ENCODE assay signal across 9 mouse cellular contexts in the genomic region with DNA sequence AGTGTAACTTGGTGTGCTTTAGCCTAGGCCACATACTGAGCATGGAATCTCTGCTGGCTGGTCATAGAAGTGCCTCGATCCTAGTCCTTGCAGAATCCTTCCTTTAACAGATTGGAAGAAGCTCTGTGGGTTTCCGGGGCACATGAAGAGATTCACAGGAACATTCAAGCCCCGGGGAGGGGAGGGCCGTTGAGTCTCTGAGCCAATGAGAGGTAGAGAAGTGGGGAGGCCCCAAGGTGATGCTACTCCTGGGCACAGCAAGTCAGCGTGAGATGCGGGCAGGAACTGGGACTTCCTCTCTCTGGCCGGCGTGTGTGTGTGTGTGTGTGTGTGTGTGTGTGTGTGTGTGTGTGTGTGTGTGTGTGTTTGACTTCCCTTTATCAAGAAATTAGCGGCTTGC. TPM values are rescaled to one million over a fixed set of nuclear protein-coding genes. Genes with fewer than 3 reads are reported as not detected.
DNase-seq lines count a peak whose midpoint lies in the region; ATAC-seq and TF ChIP-seq lines count a peak whose summit lies in the region.
"Had no signal": no experiment of that assay in that cellular context is flagged by ENCODE, and none has a peak within 500 bp of the region (broad histone marks: within the 10 kb centered on the region; RNA-seq: fewer than 3 reads in every experiment).

No protein-coding gene starts in this region.

- DNase-seq in MEL-GATA-1-ER (ENCODE audit: extremely low read depth, low read depth): peak; percentile 90
- peak; percentile 59 to 69 for DNase-seq in spleen, postnatal 14 days (ENCODE audit: low spot score in 2 of 2)
- no peak for DNase-seq in urinary bladder, adult 2 months (ENCODE audit: low spot score)
- DNase-seq in hindbrain, postnatal 0 days (ENCODE audit: low spot score): no peak
- no peak for DNase-seq in midbrain, embryonic 14.5 days

- H3K9me3 ChIP-seq in heart, embryonic 15.5 days (replicated peaks): no peaks in the 10 kb centered on the region
- peaks cover 5% of the 10 kb centered on the region; the same call in 1 of the 2 replicates for H3K9me3 ChIP-seq in heart, embryonic 12.5 days (replicated peaks)
- H3K9me3 ChIP-seq in liver, embryonic 16.5 days (replicated peaks; ENCODE audit: control insufficient read depth, low read length): peaks cover 3% of the 10 kb centered on the region
- no peaks in the 10 kb centered on the region for H3K9me3 ChIP-seq in hindbrain, postnatal 0 days (ENCODE audit: low read length)
- H3K9me3 ChIP-seq in midbrain, embryonic 14.5 days (ENCODE audit: control insufficient read depth, low read length): no peaks in the 10 kb centered on the region

- no peaks in the 10 kb centered on the region for H3K27me3 ChIP-seq in heart, embryonic 15.5 days
- 0 out of 2 replicates have a peak, but pooled peaks cover 3% of the 10 kb centered on the region for H3K27me3 ChIP-seq in heart, embryonic 12.5 days (replicated peaks)
- H3K27me3 ChIP-seq in liver, embryonic 16.5 days (ENCODE audit: control insufficient read depth, insufficient read depth, low read depth, low read length): no peaks in the 10 kb centered on the region
- H3K27me3 ChIP-seq in hindbrain, postnatal 0 days (ENCODE audit: insufficient read depth, low read length): no peaks in the 10 kb centered on the region
- H3K27me3 ChIP-seq in midbrain, embryonic 14.5 days (ENCODE audit: control insufficient read depth, insufficient read depth, low read length): no peaks in the 10 kb centered on the region
- H3K27me3 ChIP-seq: limb, embryonic 13.5 days had no signal

- no peak for TF ChIP-seq CTCF in hindbrain, postnatal 0 days (IDR thresholded peaks at IDR 0.05; ENCODE audit: low read depth)

- no peak overlapping the region for H3K27ac ChIP-seq in heart, embryonic 15.5 days
- H3K27ac ChIP-seq in heart, embryonic 12.5 days (ENCODE audit: poor library complexity, severe bottlenecking): no peak overlapping the region
- no peak overlapping the region; the same call in none of the 2 replicates for H3K27ac ChIP-seq in liver, embryonic 16.5 days (ENCODE audit: low read length)
- no peak overlapping the region for H3K27ac ChIP-seq in hindbrain, postnatal 0 days
- no peak overlapping the region for H3K27ac ChIP-seq in midbrain, embryonic 14.5 days (replicated peaks; ENCODE audit: low read depth, low read length)
- H3K27ac ChIP-seq: limb, embryonic 13.5 days had no signal

- 57% methylated on average over 7 of the region's 9 CpGs for WGBS in heart, embryonic 15.5 days
- 66% methylated on average over 7 of the region's 9 CpGs for WGBS in heart, embryonic 12.5 days
- 13% methylated on average over 8 of the region's 9 CpGs for WGBS in liver, embryonic 16.5 days (ENCODE audit: insufficient replicate concordance)
- 77% methylated on average over 7 of the region's 9 CpGs for WGBS in hindbrain, postnatal 0 days
- 73% methylated on average over 9 of the region's 9 CpGs for WGBS in midbrain, embryonic 14.5 days

- no peaks in the 10 kb centered on the region for H3K36me3 ChIP-seq in heart, embryonic 15.5 days
- no peaks in the 10 kb centered on the region for H3K36me3 ChIP-seq in heart, embryonic 12.5 days
- H3K36me3 ChIP-seq in liver, embryonic 16.5 days (ENCODE audit: control insufficient read depth, insufficient read depth): no peaks in the 10 kb centered on the region
- no peaks in the 10 kb centered on the region for H3K36me3 ChIP-seq in hindbrain, postnatal 0 days (ENCODE audit: insufficient read depth, low read length)
- H3K36me3 ChIP-seq in midbrain, embryonic 14.5 days (ENCODE audit: control insufficient read depth, insufficient read depth, low read length): no peaks in the 10 kb centered on the region
- H3K36me3 ChIP-seq: limb, embryonic 13.5 days had no signal

- no peak for ATAC-seq in heart, embryonic 15.5 days (replicated peaks; ENCODE audit: insufficient number of reproducible peaks, insufficient read depth, low FRiP score, low read depth)
- no peak for ATAC-seq in heart, embryonic 12.5 days (ENCODE audit: insufficient number of reproducible peaks, low FRiP score)
- peak; percentile 73 for ATAC-seq in liver, embryonic 16.5 days (ENCODE audit: low read depth)
- ATAC-seq in hindbrain, postnatal 0 days: no peak
- ATAC-seq in midbrain, embryonic 14.5 days (ENCODE audit: low FRiP score, low TSS enrichment): no peak

- no peak overlapping the region for H3K4me3 ChIP-seq in heart, embryonic 15.5 days
- H3K4me3 ChIP-seq in heart, embryonic 12.5 days: no peak overlapping the region
- H3K4me3 ChIP-seq in liver, embryonic 16.5 days (ENCODE audit: low read depth, low read length): no peak overlapping the region
- no peak overlapping the region for H3K4me3 ChIP-seq in hindbrain, postnatal 0 days (ENCODE audit: low read length)
- no peak overlapping the region for H3K4me3 ChIP-seq in midbrain, embryonic 14.5 days (replicated peaks; ENCODE audit: low read depth, low read length)
- H3K4me3 ChIP-seq: limb, embryonic 13.5 days had no signal

- no peak overlapping the region for H3K9ac ChIP-seq in heart, embryonic 15.5 days
- no peak overlapping the region for H3K9ac ChIP-seq in heart, embryonic 12.5 days
- no peak overlapping the region for H3K9ac ChIP-seq in liver, embryonic 16.5 days (ENCODE audit: low read depth, low read length)
- H3K9ac ChIP-seq in hindbrain, postnatal 0 days (replicated peaks; ENCODE audit: low read length): no peak overlapping the region
- no peak overlapping the region for H3K9ac ChIP-seq in midbrain, embryonic 14.5 days (replicated peaks; ENCODE audit: low read length)
- H3K9ac ChIP-seq: limb, embryonic 13.5 days had no signal

- H3K4me1 ChIP-seq in heart, embryonic 15.5 days (replicated peaks): peaks cover 10% of the 10 kb centered on the region
- H3K4me1 ChIP-seq in heart, embryonic 12.5 days (replicated peaks): peaks cover 16% of the 10 kb centered on the region
- no peaks in the 10 kb centered on the region; the same call in 1 of the 2 replicates for H3K4me1 ChIP-seq in liver, embryonic 16.5 days (ENCODE audit: control insufficient read depth, low read depth, low read length)
- 0 out of 2 replicates have a peak, but pooled peaks cover 6% of the 10 kb centered on the region for H3K4me1 ChIP-seq in hindbrain, postnatal 0 days (ENCODE audit: insufficient read depth, low read length)
- H3K4me1 ChIP-seq in midbrain, embryonic 14.5 days (ENCODE audit: control insufficient read depth, insufficient read depth, low read length): no peaks in the 10 kb centered on the region

- H3K4me2 ChIP-seq in heart, embryonic 15.5 days: peak overlapping the region; percentile 36; the same call in 1 of the 2 replicates
- H3K4me2 ChIP-seq in heart, embryonic 12.5 days: no peak overlapping the region
- H3K4me2 ChIP-seq in liver, embryonic 16.5 days (ENCODE audit: low read depth, low read length): peak overlapping the region; percentile 30; the same call in 1 of the 2 replicates
- no peak overlapping the region for H3K4me2 ChIP-seq in hindbrain, postnatal 0 days (ENCODE audit: low read depth, low read length)
- no peak overlapping the region for H3K4me2 ChIP-seq in midbrain, embryonic 14.5 days (ENCODE audit: low read length)
- H3K4me2 ChIP-seq: limb, embryonic 13.5 days had no signal

RNA-seq across cellular contexts. Expression of a gene that starts 19.3 kb away (rescaled TPM):
- polyA plus RNA-seq in heart, embryonic 15.5 days (2015; fragmentation: Nextera tagmentation; extraction: Ambion mirVana): 11.7 and 12.7 TPM in 2 replicates
- polyA plus RNA-seq in heart, embryonic 12.5 days (2016; fragmentation: Nextera tagmentation; extraction: Ambion mirVana): 14.9 and 21.1 TPM in 2 replicates
- 1.3 and 1.5 TPM in 2 replicates for polyA plus RNA-seq in liver, embryonic 16.5 days (2015; fragmentation: Nextera tagmentation; extraction: Ambion mirVana)
- 12.6 and 28.4 TPM in 2 replicates for polyA plus RNA-seq in urinary bladder, adult 2 months (2012; rRNA removed)
- total RNA-seq in hindbrain, postnatal 0 days (2014; rRNA removed): 60.5 and 67.5 TPM in 2 replicates
- 28.9 and 31.5 TPM in 2 replicates for polyA plus RNA-seq in hindbrain, postnatal 0 days (2015; fragmentation: Nextera tagmentation; extraction: Ambion mirVana)
- 16.2 and 20.4 TPM in 2 replicates for polyA plus RNA-seq in midbrain, embryonic 14.5 days (2014; fragmentation: Nextera tagmentation; extraction: Ambion mirVana)

RNA-seq across cellular contexts. Expression of a gene that starts 53.2 kb away (rescaled TPM):
- polyA plus RNA-seq in heart, embryonic 15.5 days (2015; fragmentation: Nextera tagmentation; extraction: Ambion mirVana): 14.9 and 21.5 TPM in 2 replicates
- 22.6 and 25.6 TPM in 2 replicates for polyA plus RNA-seq in heart, embryonic 12.5 days (2016; fragmentation: Nextera tagmentation; extraction: Ambion mirVana)
- polyA plus RNA-seq in liver, embryonic 16.5 days (2015; fragmentation: Nextera tagmentation; extraction: Ambion mirVana): 14.7 and 15.1 TPM in 2 replicates
- 35.8 and 40.0 TPM in 2 replicates for polyA plus RNA-seq in urinary bladder, adult 2 months (2012; rRNA removed)
- total RNA-seq in hindbrain, postnatal 0 days (2014; rRNA removed): 41.8 and 43.1 TPM in 2 replicates
- 17.4 and 17.9 TPM in 2 replicates for polyA plus RNA-seq in hindbrain, postnatal 0 days (2015; fragmentation: Nextera tagmentation; extraction: Ambion mirVana)
- polyA plus RNA-seq in midbrain, embryonic 14.5 days (2014; fragmentation: Nextera tagmentation; extraction: Ambion mirVana): 15.5 and 19.2 TPM in 2 replicates

Comparison
In these comparisons a context has a peak if more than half of its experiments do, and no peak if none do; other contexts are left out.
1. H3K4me2 ChIP-seq: peak in heart, embryonic 15.5 days (single experiment) and liver, embryonic 16.5 days (single experiment); none in heart, embryonic 12.5 days (single experiment), hindbrain, postnatal 0 days (single experiment) and midbrain, embryonic 14.5 days (single experiment).
2. DNase-seq: peak in MEL-GATA-1-ER (single experiment) and spleen, postnatal 14 days (2 of 2); none in urinary bladder, adult 2 months (single experiment), hindbrain, postnatal 0 days (single experiment) and midbrain, embryonic 14.5 days (single experiment).